Mouse (Mus musculus): Measurements from ENCODE around the gene Zdhhc6. TPM values are rescaled to one million over a fixed set of nuclear protein-coding genes. Genes with fewer than 3 reads are reported as not detected.

The Zdhhc6 gene
- polyA plus RNA-seq, 1 experiment from 2014 or later, result 93.8 TPM

DNA sequence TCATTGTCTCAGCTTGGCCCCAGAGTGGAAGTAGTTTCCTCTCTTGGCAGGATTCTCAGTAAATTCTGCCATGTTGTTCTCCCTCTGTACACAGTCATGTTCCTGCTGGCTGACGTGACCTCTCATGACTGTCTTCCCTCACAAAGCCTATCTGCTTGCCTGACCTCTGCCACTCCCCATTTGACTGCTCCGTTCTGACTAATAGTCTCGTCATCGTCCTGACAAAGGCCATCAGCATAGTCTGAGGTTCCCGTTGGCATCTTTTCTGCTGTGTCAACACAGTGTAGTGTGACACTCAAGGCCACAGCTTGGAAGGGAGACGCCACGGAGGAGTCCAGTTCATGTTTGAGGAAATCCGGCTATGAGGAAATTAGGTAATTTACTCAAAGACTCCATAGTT is 83.7 kb downstream of the Zdhhc6 start:
- ATAC-seq (ENCODE audit: low FRiP score, low read depth), result no peak
- 73% methylated on average over 8 of the region's 8 CpGs for WGBS
- H3K9me3 ChIP-seq, result no peaks in the 10 kb centered on the region

DNA sequence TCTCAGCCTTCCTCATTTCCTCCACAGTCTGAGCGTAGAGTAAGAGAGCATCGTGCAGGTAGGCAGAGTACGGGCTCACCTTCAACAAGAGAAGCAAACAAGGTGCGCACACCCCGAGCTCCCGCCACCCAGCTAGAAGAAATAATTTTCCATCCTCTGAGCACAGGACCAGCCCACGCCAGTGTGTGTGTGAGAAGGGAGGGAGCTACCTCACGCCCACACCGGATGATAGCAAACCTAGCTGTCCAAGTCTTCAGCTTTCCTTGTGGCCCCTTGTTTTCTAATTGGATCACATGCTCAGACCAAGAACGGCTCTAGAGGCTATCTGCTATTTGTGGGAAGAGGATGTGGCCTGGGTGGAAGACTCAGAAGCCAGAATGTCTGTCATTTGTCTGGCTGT is 84.8 kb downstream of the Zdhhc6 start:
- no peaks in the 10 kb centered on the region for H3K4me1 ChIP-seq

More for the DNA sequence above, 83.7 kb downstream of the Zdhhc6 start:
- Histone ChIP-seq H3K27me3 (no peaks in the 10 kb centered on the region), H3K9ac (no peak overlapping the region), H3K4me3 (no peak overlapping the region), H3K4me2 (replicated peaks) (no peak overlapping the region), H3K27ac (no peak overlapping the region), H3K4me1 (no peaks in the 10 kb centered on the region), H3K36me3 (no peaks in the 10 kb centered on the region)

DNA sequence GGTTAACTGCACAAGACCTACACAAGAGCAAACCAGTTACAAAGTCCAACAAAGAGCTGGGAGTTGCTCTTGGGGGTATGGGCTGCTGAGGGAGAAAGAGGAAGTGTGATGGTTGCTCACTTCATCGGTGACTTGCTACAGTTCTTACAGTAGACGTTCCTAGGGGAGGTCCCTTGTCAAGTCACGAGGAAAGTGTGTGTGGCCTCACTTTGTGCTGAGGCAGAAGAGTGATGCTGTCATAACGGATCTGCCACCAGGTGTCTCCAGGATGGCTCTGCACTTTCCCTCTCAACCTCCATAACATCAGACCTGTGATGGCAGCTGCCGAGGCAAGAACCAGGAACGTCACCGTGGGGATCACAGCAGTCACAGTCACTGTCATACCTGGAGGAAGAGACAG is 88.7 kb downstream of the Zdhhc6 start:
- ATAC-seq (ENCODE audit: low FRiP score, low read depth), result no peak
- no peak overlapping the region for H3K4me3 ChIP-seq
- no peak overlapping the region for H3K9ac ChIP-seq
- H3K9me3 ChIP-seq, result no peaks in the 10 kb centered on the region
- WGBS, result 80% methylated on average over 7 of the region's 7 CpGs
- H3K27me3 ChIP-seq, result no peaks in the 10 kb centered on the region
- H3K27ac ChIP-seq, result no peak overlapping the region
- H3K36me3 ChIP-seq, result no peaks in the 10 kb centered on the region
- H3K4me1 ChIP-seq, result peaks cover 3% of the 10 kb centered on the region; the same call in 1 of the 2 replicates
- H3K4me2 ChIP-seq (replicated peaks), result no peak overlapping the region

More for the DNA sequence above, 84.8 kb downstream of the Zdhhc6 start:
- no peak overlapping the region for H3K4me2 ChIP-seq (replicated peaks)
- no peaks in the 10 kb centered on the region for H3K27me3 ChIP-seq
- no peak overlapping the region for H3K9ac ChIP-seq
- H3K9me3 ChIP-seq, result no peaks in the 10 kb centered on the region
- WGBS, result 83% methylated on average over 10 of the region's 10 CpGs
- H3K4me3 ChIP-seq, result no peak overlapping the region
- H3K27ac ChIP-seq, result no peak overlapping the region
- ATAC-seq (ENCODE audit: low FRiP score, low read depth), result no peak
- H3K36me3 ChIP-seq, result no peaks in the 10 kb centered on the region

DNA sequence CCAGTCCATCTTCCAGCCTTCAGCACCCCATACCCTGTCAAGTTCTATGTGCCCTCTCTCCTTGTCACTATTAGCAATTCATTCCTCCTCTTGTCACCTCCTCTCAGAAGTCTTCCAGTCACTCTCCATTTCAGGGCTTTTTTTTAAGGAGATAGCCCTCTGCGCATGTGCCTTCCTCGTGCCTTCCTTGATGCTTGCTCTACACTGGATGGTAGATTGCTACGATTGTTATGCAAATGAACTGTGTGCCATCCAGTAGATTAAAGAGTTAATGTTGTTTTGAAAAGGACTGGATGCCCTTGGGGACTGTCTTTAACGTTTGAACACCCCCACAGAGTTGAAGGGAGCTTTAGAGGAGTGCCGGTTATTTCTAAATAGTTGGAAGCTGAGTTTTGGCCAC is 89.2 kb downstream of the Zdhhc6 start:
- H3K4me2 ChIP-seq (replicated peaks), result no peak overlapping the region
- H3K36me3 ChIP-seq, result no peaks in the 10 kb centered on the region
- no peak overlapping the region for H3K27ac ChIP-seq
- H3K4me1 ChIP-seq, result peaks cover 3% of the 10 kb centered on the region; the same call in 1 of the 2 replicates
- H3K9ac ChIP-seq, result no peak overlapping the region
- 70% methylated on average over 5 of the region's 5 CpGs for WGBS
- no peaks in the 10 kb centered on the region for H3K9me3 ChIP-seq
- ATAC-seq (ENCODE audit: low FRiP score, low read depth), result no peak
- no peaks in the 10 kb centered on the region for H3K27me3 ChIP-seq
- no peak overlapping the region for H3K4me3 ChIP-seq

DNA sequence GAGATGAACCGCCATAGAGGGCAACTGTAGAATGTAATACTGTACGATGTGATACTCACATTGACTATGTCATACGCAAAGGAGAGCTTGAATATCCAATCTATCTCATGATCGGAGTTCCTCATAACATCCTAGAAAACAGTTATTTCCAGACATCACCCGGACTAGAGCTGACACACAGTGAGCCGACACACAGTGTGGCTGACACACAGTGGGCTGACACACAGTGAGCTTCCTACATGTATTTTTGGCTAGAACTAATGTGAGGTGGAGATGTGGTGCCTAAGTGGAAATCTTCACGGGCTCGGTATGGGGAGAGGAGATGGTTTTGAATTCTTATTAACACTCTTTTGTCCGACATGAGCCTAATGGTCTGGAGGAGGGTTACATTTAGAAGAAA is 93.6 kb downstream of the Zdhhc6 start:
- no peak overlapping the region for H3K27ac ChIP-seq
- no peaks in the 10 kb centered on the region for H3K36me3 ChIP-seq
- H3K4me2 ChIP-seq (replicated peaks), result no peak overlapping the region
- H3K9ac ChIP-seq, result no peak overlapping the region
- 0 out of 2 replicates have a peak, but pooled peaks cover 5% of the 10 kb centered on the region for H3K27me3 ChIP-seq
- H3K4me1 ChIP-seq, result peaks cover 17% of the 10 kb centered on the region; the same call in 1 of the 2 replicates
- no peaks in the 10 kb centered on the region for H3K9me3 ChIP-seq
- 87% methylated on average over 9 of the region's 9 CpGs for WGBS
- H3K4me3 ChIP-seq, result no peak overlapping the region
- no peak for ATAC-seq (ENCODE audit: low FRiP score, low read depth)

Other genes starting within 250 kb of the Zdhhc6 start
- 13.8 and 15.4 TPM in 2 replicates for gene Gpam, start 188.8 kb downstream of the Zdhhc6 start, polyA plus RNA-seq (2015; fragmentation: Nextera tagmentation; extraction: Ambion mirVana)
- gene Tectb, start 135.3 kb downstream of the Zdhhc6 start, polyA plus RNA-seq (2015; fragmentation: Nextera tagmentation; extraction: Ambion mirVana), result not detected in 2 replicates
- gene Gucy2g, start 74.8 kb downstream of the Zdhhc6 start, polyA plus RNA-seq (2015; fragmentation: Nextera tagmentation; extraction: Ambion mirVana), result not detected in 2 replicates
- gene Acsl5, start 64.1 kb downstream of the Zdhhc6 start, polyA plus RNA-seq (2015; fragmentation: Nextera tagmentation; extraction: Ambion mirVana), result 19.3 and 27.9 TPM in 2 replicates
- 28.7 and 28.8 TPM in 2 replicates for gene Vti1a, start 263 bp upstream of the Zdhhc6 start, polyA plus RNA-seq (2015; fragmentation: Nextera tagmentation; extraction: Ambion mirVana)